Mouse (Mus musculus) E14TG2a.4 (cell line): ENCODE data around the gene Apol7e.
"Not testable (repeated sequence)": the region's sequence is repeated elsewhere in the genome, so short reads cannot be mapped to it uniquely, and the experiment has no call there.

Source experiments
- H3K27me3 ChIP-seq: 2 replicates; pipeline ENCODE4 v1.6.1; 2014; ENCODE audit warnings: low read length, control low read depth; ENCODE audit not compliant: insufficient read depth
- H3K36me3 ChIP-seq: 2 replicates; pipeline ENCODE4 v1.6.1; 2014; ENCODE audit warnings: low read length, control low read depth; ENCODE audit not compliant: insufficient read depth
- H3K4me1 ChIP-seq: replicated peaks from 2 replicates; pipeline ENCODE4 v1.6.1; 2014; ENCODE audit warnings: low read depth, low read length, control low read depth
- H3K4me3 ChIP-seq: replicated peaks from 2 replicates; pipeline ENCODE4 v1.5.1; 2014; ENCODE audit warnings: mild to moderate bottlenecking, low read length
- H3K9me3 ChIP-seq: 2 replicates; pipeline ENCODE4 v1.6.1; 2014; ENCODE audit warnings: low read length, control low read depth
- CTCF ChIP-seq: conservative IDR thresholded peaks from 2 replicates; pipeline ENCODE4 v1.5.1; 2014; ENCODE audit warnings: low read length
- NANOG ChIP-seq: IDR thresholded peaks from 2 replicates; pipeline ENCODE4 v1.6.1; 2014; ENCODE audit warnings: borderline replicate concordance, low read length, mixed read lengths
- POU5F1 ChIP-seq: IDR thresholded peaks from 2 replicates; pipeline ENCODE4 v1.6.1; 2014; ENCODE audit warnings: low read length, borderline replicate concordance

Apol7e gene

GRCm38 (mm10) chr15:77727139-77727538 lies 28.5 kb downstream of the Apol7e start:
- H3K9me3 ChIP-seq, H3K4me1 ChIP-seq, H3K4me3 ChIP-seq, H3K27me3 ChIP-seq, H3K36me3 ChIP-seq: not testable (repeated sequence)
- peak; percentile 28; the same call in 1 of the 2 replicates for TF ChIP-seq CTCF

- not testable (repeated sequence) for H3K9me3 ChIP-seq, H3K4me1 ChIP-seq, H3K4me3 ChIP-seq, H3K27me3 ChIP-seq, H3K36me3 ChIP-seq
Observed at GRCm38 (mm10) chr15:77727745-77728144, 29.1 kb downstream of the Apol7e start.

- not testable (repeated sequence) for H3K4me1 ChIP-seq, H3K27me3 ChIP-seq, H3K36me3 ChIP-seq, H3K4me3 ChIP-seq, H3K9me3 ChIP-seq
Observed at GRCm38 (mm10) chr15:77728739-77729138, 30.1 kb downstream of the Apol7e start, which contains the start of gene Apol9b. Apol9b (plus strand) TSS chr15:77729039.

- Histone ChIP-seq H3K4me1 (no peaks in the 10 kb centered on the region), H3K9me3 (no peaks in the 10 kb centered on the region), H3K27me3 (no peaks in the 10 kb centered on the region), H3K36me3 (no peaks in the 10 kb centered on the region), H3K4me3 (no peak overlapping the region)
- TF ChIP-seq CTCF (no peak), NANOG (no peak), POU5F1 (no peak)
Observed at GRCm38 (mm10) chr15:77731605-77732004, 32.9 kb downstream of the Apol7e start.

GRCm38 (mm10) chr15:77732851-77733250 lies 34.2 kb downstream of the Apol7e start:
- H3K27me3 ChIP-seq, H3K36me3 ChIP-seq, H3K4me1 ChIP-seq, H3K4me3 ChIP-seq, H3K9me3 ChIP-seq: not testable (repeated sequence)

GRCm38 (mm10) chr15:77733380-77733779 lies 34.7 kb downstream of the Apol7e start:
- H3K4me3 ChIP-seq, H3K27me3 ChIP-seq, H3K36me3 ChIP-seq, H3K4me1 ChIP-seq, H3K9me3 ChIP-seq: not testable (repeated sequence)

- H3K27me3 ChIP-seq, H3K36me3 ChIP-seq, H3K4me1 ChIP-seq, H3K9me3 ChIP-seq, H3K4me3 ChIP-seq: not testable (repeated sequence)
Observed at GRCm38 (mm10) chr15:77733903-77734302, 35.2 kb downstream of the Apol7e start.

GRCm38 (mm10) chr15:77740511-77741297 lies 42.0 kb downstream of the Apol7e start:
- Histone ChIP-seq H3K4me3 (no peak overlapping the region), H3K9me3 (no peaks in the 10 kb centered on the region), H3K27me3 (no peaks in the 10 kb centered on the region), H3K36me3 (no peaks in the 10 kb centered on the region), H3K4me1 (no peaks in the 10 kb centered on the region)
- TF ChIP-seq POU5F1 (no peak), NANOG (no peak), CTCF (peak; percentile 25)

GRCm38 (mm10) chr15:77741556-77741955 lies 42.9 kb downstream of the Apol7e start:
- not testable (repeated sequence) for H3K4me3 ChIP-seq, H3K9me3 ChIP-seq, H3K36me3 ChIP-seq, H3K4me1 ChIP-seq, H3K27me3 ChIP-seq

- peaks cover 4% of the 10 kb centered on the region; the same call in 1 of the 2 replicates for H3K9me3 ChIP-seq
- H3K4me3 ChIP-seq: no peak overlapping the region
- no peaks in the 10 kb centered on the region for H3K4me1 ChIP-seq
- H3K27me3 ChIP-seq: no peaks in the 10 kb centered on the region
- no peak for TF ChIP-seq CTCF
- no peak for TF ChIP-seq POU5F1
- no peak for TF ChIP-seq NANOG
- no peaks in the 10 kb centered on the region for H3K36me3 ChIP-seq
Observed at GRCm38 (mm10) chr15:77744632-77745031, 46.0 kb downstream of the Apol7e start.
